Mouse (Mus musculus) right cerebral cortex, postnatal 36 days (tissue): ENCODE data around the gene Adcy6.
A peak's percentile ranks its signal among the peaks of the same experiment; 100 is the strongest.

Experiments used
- DNase-seq, 2 experiments: peaks; one replicate each; pipeline ENCODE4 v3.0.0; 2022; ENCODE audit warnings: low spot score in 2 of 2, mixed read lengths in 1 of 2

Gene Adcy6

DNA sequence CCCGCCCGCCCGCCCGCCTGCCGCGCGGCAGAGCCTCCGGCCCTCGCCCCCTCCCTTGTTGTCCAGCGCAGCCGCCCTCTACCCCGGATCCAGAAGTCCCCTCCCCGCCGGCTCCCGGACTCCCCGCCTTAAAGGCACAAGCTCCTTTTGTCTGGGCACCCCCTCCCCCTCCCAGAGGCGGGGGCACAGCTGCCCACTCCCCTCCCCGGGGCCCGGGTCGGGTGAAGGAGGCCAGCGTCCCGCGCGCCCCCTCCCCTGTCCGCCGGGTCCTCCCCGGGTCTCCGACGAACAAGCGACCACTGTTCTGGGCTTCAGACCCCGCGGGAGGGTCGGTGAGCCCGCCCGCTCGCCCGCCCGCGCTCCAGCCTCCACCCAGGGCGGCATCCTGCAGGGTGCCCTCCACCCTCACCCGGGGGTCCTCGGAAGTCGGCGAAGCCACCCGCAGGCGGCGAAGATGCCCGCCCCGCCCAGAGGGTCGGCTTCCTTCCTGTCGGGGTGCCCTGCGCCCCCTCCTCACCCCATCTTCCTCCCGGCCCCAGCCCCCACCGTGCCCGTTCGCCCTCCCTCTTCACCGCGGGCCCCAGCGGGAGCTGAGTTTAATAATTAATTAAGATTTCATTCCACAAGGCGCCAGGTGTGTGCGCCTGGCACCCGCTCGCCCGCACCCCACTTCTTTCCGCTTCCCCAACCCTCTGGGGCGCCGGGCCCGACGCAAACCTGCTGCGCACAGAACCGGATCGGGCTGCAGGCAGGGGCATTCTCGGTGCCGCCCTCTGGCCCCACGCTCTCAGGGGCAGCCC is at the start of gene Adcy6:
TSS of gene Adcy6 (minus strand) at position 746 of the 800 bp plus-strand sequence.
- DNase-seq, result peak; percentile 68 to 69

DNA sequence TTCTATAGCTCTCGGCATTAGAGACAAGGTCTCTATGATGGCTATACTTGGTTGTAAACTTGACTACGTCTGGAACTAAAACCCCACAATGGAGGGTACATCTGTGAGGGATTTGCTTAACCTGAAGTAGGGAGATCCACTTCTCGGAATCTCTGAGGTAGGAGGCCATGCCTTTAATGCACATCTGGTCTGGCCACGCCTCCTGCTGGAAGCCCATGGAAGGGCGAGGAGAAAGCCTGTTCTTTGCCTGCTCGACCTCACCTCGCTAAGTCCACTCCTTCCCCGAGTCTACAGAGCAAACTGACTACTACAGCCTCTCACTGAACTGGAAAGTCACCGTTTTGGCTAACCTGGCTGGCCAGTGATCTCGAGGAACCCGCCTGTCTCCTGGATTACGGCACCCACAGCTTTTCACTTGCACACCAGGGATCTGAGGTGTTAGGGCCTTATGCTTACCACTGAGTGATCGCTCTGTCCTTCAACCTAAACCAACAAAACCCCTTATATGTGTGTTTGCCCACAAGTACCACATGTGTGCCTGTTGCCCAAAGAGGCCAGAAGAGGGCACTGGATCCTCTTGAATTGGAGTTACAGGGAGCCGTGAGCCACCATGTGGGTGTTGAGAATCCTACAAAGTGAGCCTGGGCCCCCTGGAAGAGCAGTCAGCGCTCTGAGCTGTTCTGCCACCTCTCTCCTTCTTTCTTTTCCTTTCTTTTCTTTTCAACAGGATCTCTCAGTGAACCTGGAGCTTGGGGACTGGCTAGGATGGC is 47.3 kb upstream of the Adcy6 start:
- DNase-seq, result no peak

DNA sequence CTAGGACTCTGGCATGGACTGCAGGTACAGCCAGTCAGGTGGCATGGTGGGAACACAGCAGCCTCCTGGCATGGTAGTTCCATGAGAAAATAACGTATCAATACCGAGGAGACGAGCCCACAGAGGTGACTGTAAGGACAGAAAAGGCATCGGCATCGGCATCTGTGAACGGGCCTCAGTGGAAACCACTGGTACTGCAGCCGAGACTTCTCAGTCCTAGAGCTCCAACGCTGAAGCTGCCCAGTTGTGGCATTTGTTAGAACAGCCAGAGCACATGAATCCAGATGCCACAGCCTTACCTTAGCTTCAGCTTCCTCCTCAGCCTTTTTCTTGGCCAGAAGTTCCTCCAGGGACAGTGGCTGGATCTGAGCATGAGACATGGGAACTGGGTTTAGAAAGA is 42.3 kb upstream of the Adcy6 start:
- no peak for DNase-seq

DNA sequence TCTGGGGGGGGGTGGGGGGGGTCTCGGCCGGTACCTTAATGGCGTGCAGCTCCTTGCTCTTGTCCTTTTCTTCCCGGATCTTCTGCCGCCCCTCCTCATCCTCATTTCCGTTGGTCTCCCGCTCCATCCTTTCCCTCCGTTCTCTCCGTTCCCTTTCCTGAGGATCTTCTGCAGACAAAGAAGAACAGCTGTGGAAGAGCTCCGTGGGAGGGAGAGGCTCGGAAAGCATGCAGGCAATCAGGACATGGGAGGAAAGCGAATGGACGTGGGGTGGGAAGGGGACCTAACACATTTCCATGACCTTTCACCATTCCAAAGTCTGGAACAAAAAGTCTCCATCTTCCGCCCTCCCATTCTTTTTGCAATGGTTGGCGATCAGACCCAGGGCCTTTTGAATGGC is 41.6 kb upstream of the Adcy6 start:
- DNase-seq, result no peak

DNA sequence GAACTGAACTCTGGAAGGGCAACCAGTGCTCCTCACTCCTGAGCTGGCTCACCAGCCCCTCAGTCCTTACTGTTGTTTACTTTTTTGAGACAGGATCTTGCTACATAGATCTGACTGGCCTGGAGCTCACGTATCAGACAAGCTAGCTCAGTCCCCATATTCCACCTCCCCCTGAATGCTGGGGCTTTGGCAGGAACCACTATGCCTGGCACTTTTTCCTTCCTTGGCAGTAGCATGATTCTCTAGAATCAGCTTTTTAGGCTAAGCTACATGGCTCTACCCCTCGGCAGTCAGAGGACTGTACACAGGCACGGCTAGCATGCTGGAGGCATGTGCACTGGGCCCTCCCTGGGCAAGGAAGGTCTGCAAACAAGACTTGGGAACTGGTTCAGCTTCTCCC is 38.2 kb upstream of the Adcy6 start:
- DNase-seq, result no peak

DNA sequence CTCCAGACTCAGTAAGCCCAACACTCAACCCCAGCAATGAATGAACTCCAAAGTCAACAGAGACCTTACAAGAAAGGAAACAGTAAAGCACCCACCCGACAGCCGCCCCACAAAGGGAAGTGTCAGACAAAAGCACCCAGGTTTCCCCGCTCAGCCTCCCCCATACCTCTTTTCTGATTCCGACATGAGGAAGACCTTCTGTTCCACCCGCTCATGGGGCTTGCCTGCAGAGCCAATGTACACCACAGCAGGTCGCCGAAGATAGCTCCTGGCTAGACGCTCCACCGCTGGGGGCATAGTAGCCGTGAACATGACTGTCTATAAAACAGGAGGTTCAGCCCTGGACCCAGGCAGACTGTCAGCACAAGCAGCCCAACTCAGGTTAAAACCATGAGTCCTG is 37.4 kb upstream of the Adcy6 start:
- no peak for DNase-seq

DNA sequence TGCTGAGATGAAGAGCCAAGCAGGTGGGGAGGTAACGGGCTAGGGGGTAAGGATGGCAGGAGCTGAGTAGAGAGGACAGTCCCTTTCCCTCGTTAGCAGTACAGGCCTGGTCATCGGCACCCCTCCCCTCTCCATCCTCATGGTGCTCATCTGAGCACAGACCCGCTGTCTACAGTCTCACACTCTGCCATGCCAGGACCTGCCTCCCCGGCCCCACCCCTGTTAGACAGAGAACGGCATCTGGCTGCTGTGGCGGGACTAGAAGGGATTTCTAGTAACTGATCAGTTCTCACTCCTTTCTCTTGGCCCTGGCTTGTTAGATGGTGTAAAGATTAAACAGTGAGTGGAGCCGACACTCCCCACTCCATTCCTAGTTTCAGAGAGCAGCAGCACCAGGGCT is 36.9 kb upstream of the Adcy6 start:
- DNase-seq, result no peak

DNA sequence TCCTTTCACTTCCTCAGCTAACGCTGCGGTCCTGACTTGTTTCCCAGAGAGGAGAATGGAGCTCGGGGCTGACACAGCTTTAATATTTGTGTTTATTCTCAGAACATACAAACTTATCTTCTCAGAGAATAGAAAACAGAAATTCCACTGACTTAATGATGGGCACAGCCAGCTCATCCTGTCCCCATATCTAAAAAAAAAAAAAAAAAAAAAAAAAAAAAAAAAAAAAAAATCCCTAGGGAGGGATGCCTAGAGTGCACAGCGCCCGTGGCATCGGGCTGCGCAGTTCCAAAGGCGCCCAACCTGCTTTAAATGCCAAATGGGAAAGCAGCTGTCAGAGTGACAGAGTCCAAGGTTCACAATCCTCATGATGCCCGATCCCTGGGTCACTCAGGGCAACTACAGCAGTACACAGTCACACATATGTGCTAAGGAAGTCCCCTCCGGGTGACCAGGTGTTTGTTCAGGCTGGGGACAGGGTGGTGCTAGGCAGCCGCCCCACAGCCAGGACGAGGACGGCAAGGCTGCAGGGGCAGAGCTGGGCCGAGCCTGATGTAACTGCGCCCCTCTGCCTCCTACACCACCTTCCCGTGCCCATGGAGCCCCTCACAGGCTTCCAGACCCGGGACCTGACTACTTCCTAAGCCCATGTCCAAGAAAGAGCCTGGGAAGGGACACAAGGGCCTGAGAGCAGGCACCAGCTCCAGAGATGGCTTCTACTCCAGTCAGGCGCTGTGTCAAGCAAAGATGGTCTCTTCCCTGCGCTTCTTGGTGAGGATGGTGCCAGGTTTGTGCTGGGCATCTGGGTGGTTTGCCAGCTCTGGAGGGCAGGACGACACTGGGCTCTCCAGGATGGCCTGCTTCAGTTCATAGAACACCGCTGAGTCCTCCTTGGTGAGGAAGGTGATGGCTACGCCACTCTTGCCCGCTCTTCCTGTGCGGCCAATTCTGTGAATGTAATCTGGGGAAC is 35.5 kb upstream of the Adcy6 start:
- DNase-seq, result no peak

DNA sequence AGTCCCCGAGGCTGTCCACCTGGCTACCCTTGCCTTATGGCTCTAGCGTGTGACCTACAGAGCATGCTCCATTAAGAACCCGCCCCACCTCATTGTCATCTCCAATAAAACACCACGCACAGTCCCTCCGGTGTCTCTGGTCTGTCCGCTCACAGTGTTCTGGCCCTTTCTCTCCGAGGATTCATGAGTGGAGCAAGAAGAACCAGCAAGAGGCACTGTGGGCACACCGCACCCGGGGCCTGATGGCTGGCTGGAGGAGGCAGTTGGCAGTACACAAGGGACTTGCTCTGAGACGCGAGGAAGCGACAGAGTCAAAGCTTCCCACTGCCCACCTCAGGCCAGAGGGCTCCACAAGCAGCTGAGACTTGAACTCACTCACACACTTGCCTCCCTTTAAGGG is 34.5 kb upstream of the Adcy6 start:
- no peak for DNase-seq

DNA sequence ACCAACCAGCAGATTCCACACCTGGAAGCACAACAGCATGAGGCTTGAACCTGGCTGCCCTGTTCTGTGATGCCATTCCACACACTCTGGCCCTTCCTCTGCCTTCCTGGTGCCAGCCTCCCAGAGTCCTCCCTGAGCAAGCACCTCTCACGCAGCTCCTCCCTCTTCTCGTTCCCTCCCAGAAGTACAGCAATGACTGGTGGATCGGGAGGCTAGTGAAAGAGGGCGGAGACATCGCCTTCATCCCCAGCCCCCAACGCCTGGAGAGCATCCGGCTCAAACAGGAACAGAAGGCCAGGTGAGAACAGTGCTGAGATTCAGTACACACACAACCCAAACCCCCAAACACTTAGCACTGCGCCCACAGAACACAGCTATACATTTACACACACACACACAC is 30.3 kb upstream of the Adcy6 start:
- no peak for DNase-seq

DNA sequence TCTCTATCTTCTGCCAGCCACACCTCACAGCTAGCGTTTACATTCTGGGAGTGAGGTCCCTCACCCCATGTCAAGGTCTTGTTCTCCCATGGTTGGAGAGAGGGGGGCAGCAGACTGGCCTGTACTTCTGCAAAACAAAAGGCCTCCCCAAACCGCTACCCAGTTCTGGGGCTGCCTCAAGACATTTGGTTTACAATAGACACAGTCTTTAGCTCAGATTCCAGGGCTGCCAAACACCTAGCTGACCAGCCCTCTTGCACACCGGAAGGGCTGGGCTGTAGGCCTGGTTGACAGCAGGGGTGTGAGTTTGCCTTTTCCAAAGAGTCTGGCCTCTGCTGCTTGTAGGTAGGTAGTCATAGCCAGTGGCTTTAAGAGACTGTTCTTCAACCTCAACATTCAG is 27.3 kb upstream of the Adcy6 start:
- DNase-seq, result no peak

DNA sequence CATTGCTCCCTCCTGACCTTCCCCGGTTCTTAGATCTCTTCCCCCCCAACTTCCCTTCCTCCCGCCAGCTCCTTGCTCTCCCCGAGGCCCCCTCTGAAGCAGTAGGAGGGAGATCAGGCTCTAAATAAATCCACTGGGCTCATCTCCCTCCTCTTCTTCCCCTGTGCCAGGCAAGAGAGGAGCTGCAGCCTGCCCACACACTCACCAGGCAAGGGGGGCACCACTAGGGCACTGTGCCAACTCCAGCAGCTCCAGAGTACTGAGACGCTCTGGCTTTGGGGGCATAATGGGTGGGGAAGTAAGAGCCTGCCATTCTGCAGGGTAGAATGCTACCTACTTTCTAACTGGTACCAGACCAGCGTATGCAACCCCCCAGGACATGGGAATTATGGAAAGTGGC is 26.6 kb upstream of the Adcy6 start:
- peak in 1 of 2 experiments; percentile 79 for DNase-seq

DNA sequence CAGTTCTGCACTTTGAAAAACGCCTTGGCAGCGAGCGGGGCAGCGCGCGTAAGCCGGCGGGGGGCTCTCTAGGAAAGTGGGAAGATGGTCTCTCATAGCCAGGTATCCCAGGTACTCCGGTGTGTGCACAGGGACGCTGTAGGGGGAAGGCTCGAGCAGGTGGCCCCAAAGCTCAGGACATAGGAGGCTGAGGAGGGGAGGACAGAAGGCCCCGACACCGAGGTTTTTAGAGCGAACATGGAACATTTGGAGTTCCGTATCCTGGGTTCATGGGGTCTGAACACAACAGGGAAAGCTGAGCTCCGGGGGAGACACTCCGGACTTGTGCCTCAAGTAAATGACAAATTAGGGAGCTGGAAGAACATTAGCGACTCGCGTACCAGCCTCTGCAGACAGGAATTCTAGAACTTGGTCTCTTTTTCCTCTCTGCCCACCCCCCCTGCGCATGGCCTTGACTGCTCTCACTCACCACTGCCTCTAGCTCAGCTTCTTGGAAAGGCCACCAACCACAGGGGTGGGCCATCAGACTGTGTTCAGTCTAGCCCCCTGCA is 25.5 kb upstream of the Adcy6 start:
- DNase-seq, result peak in 1 of 2 experiments; percentile 16

DNA sequence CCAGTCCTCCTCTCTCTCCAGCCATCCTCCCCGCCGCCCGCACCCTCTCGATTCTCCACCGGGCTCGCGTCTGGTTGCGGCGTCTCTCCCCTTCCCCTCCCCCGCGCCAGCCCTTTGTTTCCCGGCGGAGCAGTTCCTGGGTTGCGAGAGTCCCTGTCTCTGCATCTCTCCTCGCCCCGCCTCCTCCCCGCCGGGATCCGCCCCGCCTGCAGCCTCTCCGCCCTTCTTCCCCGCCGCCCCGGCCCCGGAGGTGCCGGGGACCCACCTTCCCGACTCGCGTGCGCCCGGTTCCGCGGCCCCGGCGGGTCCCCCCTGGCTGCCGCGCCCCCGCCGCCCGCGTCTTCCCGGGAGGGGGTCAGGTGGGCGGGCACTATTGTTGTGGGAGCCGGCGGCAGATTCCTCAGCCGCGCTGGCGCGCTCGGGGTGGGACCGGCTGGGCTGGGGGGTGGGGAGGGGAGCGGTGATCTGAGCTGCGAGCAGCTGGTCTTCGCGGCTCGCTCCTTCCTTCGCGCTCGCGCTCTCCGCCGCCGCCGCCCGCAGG is 24.7 kb upstream of the Adcy6 start:
- DNase-seq, result peak; percentile 76 to 81

DNA sequence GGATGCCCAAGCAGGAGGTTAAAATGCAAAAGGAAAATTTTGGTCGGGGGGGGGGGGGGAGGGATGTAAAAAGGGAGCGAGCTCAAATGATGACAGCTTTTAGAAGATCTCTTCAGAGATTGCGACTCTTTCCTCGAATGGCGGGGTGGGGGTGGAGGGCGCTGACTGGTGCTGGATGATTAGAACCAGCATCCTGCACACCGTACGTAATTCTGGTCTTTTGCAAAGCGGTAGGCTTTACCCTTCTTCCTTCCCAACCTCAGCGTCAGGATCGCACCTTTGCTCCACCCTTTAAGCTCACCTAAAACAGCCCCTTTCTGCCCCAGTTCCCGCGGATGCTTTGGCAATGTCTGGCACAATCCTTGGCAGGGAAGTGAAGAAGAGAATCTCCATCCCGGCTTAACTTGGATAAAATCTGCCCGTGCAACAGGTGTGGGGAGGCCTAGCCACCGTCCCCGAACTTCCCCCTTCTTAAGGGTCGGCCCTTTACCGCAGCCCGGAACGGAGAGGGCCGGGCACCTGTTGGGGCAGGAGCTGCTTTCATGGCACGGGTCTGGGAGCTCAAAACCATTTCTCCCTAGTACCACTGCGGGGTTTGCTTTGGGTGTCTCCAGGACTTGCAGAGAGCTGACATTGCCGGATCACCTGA is 24.1 kb upstream of the Adcy6 start:
- DNase-seq, result no peak

DNA sequence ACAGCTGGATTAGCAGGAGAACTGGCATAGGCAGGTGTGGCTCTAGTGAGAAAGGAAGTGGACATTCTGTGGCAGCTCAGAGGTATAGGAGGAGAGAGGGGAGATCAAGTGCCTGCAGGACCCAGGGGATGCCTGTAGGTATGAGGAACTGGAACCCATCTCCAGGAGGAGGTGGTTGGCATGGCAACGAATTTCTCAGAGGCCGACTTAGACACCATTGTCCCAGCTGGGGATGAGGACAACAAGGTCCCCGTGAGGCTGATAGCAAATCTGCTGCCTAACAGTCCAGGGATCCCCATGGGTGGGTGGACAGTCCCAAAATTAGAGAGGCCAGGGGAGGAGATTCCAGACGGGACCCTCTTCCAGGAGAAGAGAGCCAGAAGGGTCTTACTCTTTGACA is 23.0 kb upstream of the Adcy6 start:
- no peak for DNase-seq

DNA sequence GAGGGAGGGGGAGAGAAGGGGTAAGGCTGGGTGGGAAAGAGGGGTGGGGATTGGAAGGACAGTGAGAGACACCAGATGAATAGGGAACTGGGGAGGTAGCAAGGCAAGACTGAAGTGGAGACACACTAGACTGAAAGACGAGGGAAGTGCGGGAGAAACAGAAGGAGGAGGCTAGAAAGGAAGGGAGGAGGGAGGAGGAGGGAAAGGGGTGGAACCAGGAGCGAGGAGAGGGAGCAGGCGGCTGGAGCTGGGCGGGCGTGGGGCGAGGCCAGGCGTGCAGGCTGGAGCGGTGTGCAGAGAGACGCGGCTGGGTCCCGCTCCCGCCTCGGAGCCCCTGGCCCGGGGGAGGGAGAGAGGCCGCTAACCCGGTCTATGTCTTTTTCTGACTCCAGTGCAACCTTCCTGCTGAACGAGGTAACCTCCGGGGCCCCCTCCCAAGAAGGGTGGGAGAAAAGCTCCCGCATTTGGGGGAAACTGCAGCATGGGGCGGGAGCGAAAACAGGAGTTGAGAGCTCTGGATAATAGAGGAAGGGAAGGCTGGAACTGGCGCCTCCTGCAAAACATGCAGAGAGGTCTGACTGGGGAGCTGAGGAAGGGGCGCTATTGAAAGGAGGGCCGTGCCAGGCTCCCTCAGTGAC is 22.4 kb upstream of the Adcy6 start:
- DNase-seq, result peak in 1 of 2 experiments; percentile 50

DNA sequence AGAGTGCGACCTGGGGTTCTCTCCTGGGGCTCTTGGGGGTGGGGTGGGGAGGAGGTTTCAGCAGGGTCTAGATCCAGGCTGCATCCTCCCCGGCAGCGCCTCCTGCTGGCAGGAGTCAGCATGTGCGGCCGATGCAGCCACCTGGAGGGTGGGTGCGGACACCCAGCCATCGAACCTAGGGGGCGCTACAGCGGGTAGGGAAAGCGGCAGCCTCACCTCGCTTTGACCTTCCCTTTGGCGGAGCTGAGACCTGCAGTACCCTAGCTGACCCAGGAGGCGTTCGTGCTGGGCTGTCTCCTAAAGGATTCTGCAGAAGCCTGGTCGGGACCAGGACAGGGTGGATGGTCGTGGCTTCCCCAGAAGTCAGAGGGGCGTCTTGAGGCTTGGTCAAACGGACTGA is 21.6 kb upstream of the Adcy6 start:
- peak in 1 of 2 experiments; percentile 28 for DNase-seq

DNA sequence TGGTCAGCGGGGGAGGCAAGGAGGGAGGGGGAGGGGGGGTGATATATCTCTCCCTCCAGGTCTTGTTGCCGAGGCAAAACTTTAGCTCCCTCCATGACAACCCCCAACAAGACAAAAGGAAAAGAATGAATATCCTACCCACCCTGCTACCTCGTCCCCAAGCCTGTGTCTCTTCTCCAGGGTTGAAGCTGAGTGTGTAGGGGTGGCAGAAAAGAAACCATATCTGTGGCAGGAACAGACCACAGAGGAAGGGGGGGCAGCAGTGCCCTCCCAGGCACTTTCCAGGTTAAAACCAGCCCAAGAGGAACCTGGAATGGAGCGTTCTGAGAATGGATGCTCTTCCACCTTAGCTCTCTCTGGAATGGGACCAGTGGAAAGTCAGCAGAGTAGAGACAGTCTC is 20.7 kb upstream of the Adcy6 start, which contains the start of gene Cacnb3:
TSS of gene Cacnb3 (plus strand) at position 301 of the 400 bp plus-strand sequence.
- no peak for DNase-seq

DNA sequence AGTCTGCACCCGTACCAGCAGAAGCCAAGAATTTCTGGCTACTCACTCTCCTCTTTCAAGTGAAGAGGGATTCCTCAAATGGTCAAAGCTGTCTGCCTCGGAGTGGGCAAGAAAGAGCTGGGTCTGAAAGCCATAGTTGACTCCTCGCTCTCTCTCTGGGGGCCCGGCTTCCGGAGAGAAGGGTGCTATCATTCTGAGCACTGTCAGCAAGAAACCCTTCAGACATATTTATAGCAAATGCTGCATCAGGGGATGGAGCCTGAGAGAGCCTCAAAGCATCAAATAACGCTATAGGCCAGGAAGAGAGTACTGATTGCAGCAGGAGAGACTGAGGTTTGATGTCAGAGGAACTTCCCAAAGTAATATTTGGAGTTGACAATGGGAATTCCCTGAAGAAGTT is 19.6 kb upstream of the Adcy6 start:
- no peak for DNase-seq
